Mouse (Mus musculus) neural tube, embryonic 10.5 days (tissue): ENCODE results near the gene Elmsan1.
A peak's percentile ranks its signal among the peaks of the same experiment; 100 is the strongest.

Source experiments
- DNase-seq: peaks from one replicate; pipeline ENCODE4 v3.0.0-alpha.2; 2017; ENCODE audit warnings: low spot score; ENCODE audit errors: extremely low spot score

The Elmsan1 gene

GRCm38 (mm10) chr12:84107012-84107411, 111.7 kb downstream of the Elmsan1 start:
- no peak for DNase-seq

- DNase-seq = no peak
Observed at GRCm38 (mm10) chr12:84101493-84101845, 117.2 kb downstream of the Elmsan1 start.

- peak; percentile 73 for DNase-seq
Observed at GRCm38 (mm10) chr12:84100604-84101492, 117.8 kb downstream of the Elmsan1 start, which contains the start of gene Acot6. TSS of gene Acot6 (plus strand) at chr12:84100654.

GRCm38 (mm10) chr12:84100071-84100470, 118.6 kb downstream of the Elmsan1 start:
- DNase-seq = no peak

- DNase-seq = no peak
Observed at GRCm38 (mm10) chr12:84099605-84100004, 119.1 kb downstream of the Elmsan1 start.
